Mouse (Mus musculus) midbrain, embryonic 15.5 days (tissue): ENCODE data around the gene Tmx2. TPM values are rescaled to one million over a fixed set of nuclear protein-coding genes. Genes with fewer than 3 reads are reported as not detected.

Experiments
- ATAC-seq: fragments of 200-750 bp; cut with Nextera tagmentation; replicated peaks from 2 replicates; pipeline ENCODE4 v1.8.0; 2017; ENCODE audit warnings: moderate TSS enrichment
- H3K27ac ChIP-seq: fragments of 300-500 bp; sonication (generic); 2 replicates; pipeline ENCODE4 v1.5.1; 2015; ENCODE audit warnings: mild to moderate bottlenecking, inconsistent platforms
- H3K27me3 ChIP-seq: fragments of 300-500 bp; sonication (generic); replicated peaks from 2 replicates; pipeline ENCODE4 v1.6.1; 2015; ENCODE audit warnings: inconsistent platforms
- H3K36me3 ChIP-seq: fragments of 300-500 bp; sonication (generic); replicated peaks from 2 replicates; pipeline ENCODE4 v1.6.1; 2015; ENCODE audit warnings: inconsistent platforms
- H3K4me1 ChIP-seq: fragments of 300-500 bp; sonication (generic); 2 replicates; pipeline ENCODE4 v1.6.1; 2015; ENCODE audit warnings: inconsistent platforms
- H3K4me2 ChIP-seq: fragments of 300-500 bp; sonication (generic); 2 replicates; pipeline ENCODE4 v1.6.1; 2015; ENCODE audit warnings: inconsistent platforms, mild to moderate bottlenecking, moderate library complexity
- H3K4me3 ChIP-seq: fragments of 300-500 bp; sonication (generic); 2 replicates; pipeline ENCODE4 v1.5.1; 2015; ENCODE audit warnings: mild to moderate bottlenecking, inconsistent platforms
- H3K9ac ChIP-seq: fragments of 300-500 bp; sonication (generic); 2 replicates; pipeline ENCODE4 v1.6.1; 2015; ENCODE audit warnings: mild to moderate bottlenecking, inconsistent platforms
- H3K9me3 ChIP-seq: fragments of 300-500 bp; sonication (generic); 2 replicates; pipeline ENCODE4 v1.6.1; 2016; ENCODE audit warnings: inconsistent platforms
- WGBS: fragments of 180-500 bp; shearing (Covaris S2); methylation state at CpG from one replicate; pipeline ENCODE4 v1.1.7; 2015; ENCODE audit warnings: mixed read lengths; 5-methylcytosine and 5-hydroxymethylcytosine counted together
- polyA plus RNA-seq: library from polyadenylated mRNA; unstranded; fragments of >200 nt; fragmentation: Nextera tagmentation; extraction: Ambion mirVana; gene quantifications from 2 replicates; pipeline ENCODE4 v1.2.1, GENCODE M21; 2015

The Tmx2 gene
- polyA plus RNA-seq, 1 experiment from 2014 or later = 279 TPM

DNA sequence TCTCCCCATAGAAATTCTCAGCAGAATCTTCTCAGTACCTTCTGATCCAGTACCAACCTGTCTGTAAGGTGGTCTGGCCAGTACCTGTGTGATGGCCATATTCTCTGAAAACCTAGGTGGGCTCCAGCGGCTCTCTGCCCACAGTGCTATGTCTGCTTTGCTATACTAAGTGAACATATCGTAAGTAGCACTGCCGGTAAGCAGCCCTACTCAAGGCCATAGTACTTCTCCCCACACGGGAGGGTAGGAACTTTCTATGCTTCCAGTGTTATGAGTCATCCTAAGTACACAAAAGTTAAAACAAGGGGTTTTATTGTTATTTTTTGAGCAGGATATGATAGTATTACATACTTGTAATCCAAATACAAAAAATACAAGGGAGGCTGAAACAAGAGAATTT lies 44.9 kb downstream of the Tmx2 start:
- ATAC-seq = no peak
- Histone ChIP-seq H3K9ac (no peak overlapping the region), H3K9me3 (no peaks in the 10 kb centered on the region), H3K36me3 (no peaks in the 10 kb centered on the region), H3K27me3 (no peaks in the 10 kb centered on the region), H3K4me3 (no peak overlapping the region), H3K4me1 (peaks cover 48% of the 10 kb centered on the region), H3K27ac (no peak overlapping the region; the same call in 1 of the 2 replicates), H3K4me2 (no peak overlapping the region)
- WGBS = 87% methylated on average over 4 of the region's 4 CpGs

DNA sequence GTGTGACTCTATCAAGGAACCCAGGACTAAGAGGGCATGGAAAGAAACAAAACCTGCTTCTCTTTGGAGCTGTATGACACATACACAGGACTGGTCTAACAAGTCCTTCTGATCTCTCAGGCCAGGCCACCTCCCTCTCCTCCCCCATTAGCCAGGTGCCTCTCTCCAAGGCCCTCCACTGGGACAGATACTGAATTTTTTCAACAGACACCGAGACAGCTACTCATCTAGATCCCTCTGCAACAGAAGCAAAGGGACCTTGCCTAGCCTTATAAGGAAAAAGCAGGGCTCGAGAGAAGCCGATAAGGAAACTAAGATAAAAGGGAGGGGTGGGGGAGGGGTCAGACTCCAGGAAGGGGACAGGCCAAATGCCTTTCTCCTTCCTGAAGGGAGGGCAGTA lies 45.9 kb downstream of the Tmx2 start:
- H3K27ac ChIP-seq = no peak overlapping the region
- 10% methylated on average over 3 of the region's 3 CpGs for WGBS

DNA sequence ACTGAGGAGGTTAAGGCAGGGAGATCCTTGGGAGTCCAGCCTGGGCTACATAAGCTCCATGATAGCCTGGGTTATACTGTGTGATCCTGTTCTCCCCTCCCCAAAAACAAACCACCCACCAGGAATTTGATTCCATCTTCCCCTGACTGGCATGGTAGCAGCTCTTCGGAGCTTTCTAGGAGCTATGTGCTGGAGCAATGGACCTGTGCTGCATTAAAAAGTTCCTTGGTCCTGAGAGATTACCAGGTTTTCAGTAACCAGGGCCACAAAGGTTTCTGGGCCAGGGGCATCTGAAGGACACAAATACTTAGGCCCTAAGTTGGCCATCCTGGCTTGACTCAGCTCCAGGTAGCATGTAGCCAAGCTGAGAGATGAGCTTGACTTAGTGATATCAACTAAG lies 46.9 kb downstream of the Tmx2 start:
- no peak overlapping the region for H3K9ac ChIP-seq
- no peak overlapping the region for H3K27ac ChIP-seq
- H3K36me3 ChIP-seq = no peaks in the 10 kb centered on the region
- no peak overlapping the region for H3K4me3 ChIP-seq
- WGBS = 96% methylated on average over 1 of the region's 1 CpGs
- peaks cover 34% of the 10 kb centered on the region for H3K4me1 ChIP-seq
- no peak for ATAC-seq
- H3K27me3 ChIP-seq = no peaks in the 10 kb centered on the region
- H3K4me2 ChIP-seq = no peak overlapping the region
- no peaks in the 10 kb centered on the region for H3K9me3 ChIP-seq

More for the DNA sequence above, 45.9 kb downstream of the Tmx2 start:
- H3K27me3 ChIP-seq = no peaks in the 10 kb centered on the region
- peaks cover 43% of the 10 kb centered on the region for H3K4me1 ChIP-seq
- no peaks in the 10 kb centered on the region for H3K36me3 ChIP-seq
- H3K4me2 ChIP-seq = no peak overlapping the region
- no peak overlapping the region for H3K9ac ChIP-seq
- no peak for ATAC-seq
- H3K4me3 ChIP-seq = no peak overlapping the region
- no peaks in the 10 kb centered on the region for H3K9me3 ChIP-seq

DNA sequence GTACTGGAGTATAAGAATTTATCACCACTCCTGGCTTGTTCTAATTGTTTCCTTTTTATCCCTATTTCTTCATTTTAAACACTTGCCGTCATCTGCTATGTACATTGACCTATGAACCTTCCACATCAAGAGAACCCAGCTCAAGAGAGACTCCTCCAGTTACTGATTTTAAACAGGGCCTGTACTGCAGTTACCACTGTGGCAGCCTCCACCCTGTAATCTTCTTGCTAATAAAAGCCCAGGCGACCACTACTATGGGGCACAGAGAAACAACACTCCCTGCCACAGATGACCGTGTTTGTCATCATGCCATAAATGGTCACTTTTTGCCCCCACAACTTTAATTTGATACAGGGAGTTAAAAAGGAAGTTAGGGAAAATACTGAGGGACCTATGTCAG lies 51.9 kb downstream of the Tmx2 start:
- Histone ChIP-seq H3K9ac (no peak overlapping the region), H3K27ac (no peak overlapping the region), H3K9me3 (no peaks in the 10 kb centered on the region), H3K36me3 (0 out of 2 replicates have a peak, but pooled peaks cover 2% of the 10 kb centered on the region), H3K4me3 (no peak overlapping the region), H3K4me2 (no peak overlapping the region), H3K27me3 (no peaks in the 10 kb centered on the region), H3K4me1 (no peaks in the 10 kb centered on the region)
- 78% methylated on average over 3 of the region's 3 CpGs for WGBS
- no peak for ATAC-seq

DNA sequence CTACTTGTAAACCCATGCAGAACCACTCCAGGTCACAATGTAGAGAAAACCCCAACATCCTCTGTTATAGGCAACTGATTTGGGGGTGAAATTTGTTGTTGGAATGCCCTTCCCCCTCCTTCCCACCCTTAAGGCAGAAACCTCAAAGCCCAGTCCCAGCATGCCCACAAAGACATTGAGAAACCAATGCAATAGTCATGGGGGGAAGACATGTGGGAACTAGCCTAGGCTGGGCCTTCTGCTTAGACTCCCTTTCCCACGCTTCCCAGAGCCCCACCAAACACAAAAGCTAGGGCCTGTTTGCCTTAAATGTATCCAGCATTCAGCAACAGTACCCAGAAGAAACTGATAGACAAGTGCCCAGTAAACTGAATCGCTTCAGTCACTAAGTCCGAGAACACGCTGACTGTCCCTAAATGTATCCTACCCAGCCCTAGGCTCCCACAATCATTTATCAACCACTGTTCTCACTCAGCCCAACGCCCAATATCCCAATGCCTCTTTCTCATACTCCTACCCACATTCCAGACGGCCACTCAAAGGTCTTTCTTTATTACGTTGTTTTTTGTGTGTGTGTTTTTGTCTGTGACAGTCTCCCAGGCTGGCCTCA lies 52.5 kb downstream of the Tmx2 start:
- Histone ChIP-seq H3K9ac (no peak overlapping the region), H3K4me1 (no peaks in the 10 kb centered on the region), H3K36me3 (0 out of 2 replicates have a peak, but pooled peaks cover 2% of the 10 kb centered on the region), H3K27me3 (no peaks in the 10 kb centered on the region), H3K4me3 (no peak overlapping the region), H3K4me2 (no peak overlapping the region), H3K27ac (no peak overlapping the region), H3K9me3 (no peaks in the 10 kb centered on the region)
- 84% methylated on average over 7 of the region's 7 CpGs for WGBS
- no peak for ATAC-seq

DNA sequence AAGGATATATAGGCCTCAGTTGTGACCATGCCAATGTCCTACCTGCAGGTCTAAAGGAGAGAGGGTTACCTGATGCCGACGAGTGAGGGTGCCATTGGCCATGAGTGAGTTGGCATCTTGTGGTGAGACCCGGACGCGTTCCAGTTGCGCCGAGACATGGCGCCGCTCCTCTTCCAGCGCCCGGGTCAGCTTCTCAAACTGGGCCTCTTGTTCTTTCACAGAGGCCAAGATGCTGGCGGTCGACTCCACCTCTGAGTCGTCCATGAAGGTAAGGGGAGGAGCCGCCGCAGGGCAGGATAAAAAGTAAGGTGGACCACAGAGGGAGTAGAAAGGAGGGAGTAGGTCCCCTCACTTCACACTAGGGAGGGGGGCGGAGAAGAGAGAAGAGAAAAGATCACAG lies 54.7 kb downstream of the Tmx2 start:
- Histone ChIP-seq H3K36me3 (peaks cover 20% of the 10 kb centered on the region; the same call in 1 of the 2 replicates), H3K9me3 (no peaks in the 10 kb centered on the region), H3K9ac (no peak overlapping the region), H3K4me3 (no peak overlapping the region), H3K27ac (no peak overlapping the region), H3K4me2 (no peak overlapping the region), H3K27me3 (no peaks in the 10 kb centered on the region), H3K4me1 (no peaks in the 10 kb centered on the region)
- no peak for ATAC-seq
- WGBS = 95% methylated on average over 17 of the region's 17 CpGs

DNA sequence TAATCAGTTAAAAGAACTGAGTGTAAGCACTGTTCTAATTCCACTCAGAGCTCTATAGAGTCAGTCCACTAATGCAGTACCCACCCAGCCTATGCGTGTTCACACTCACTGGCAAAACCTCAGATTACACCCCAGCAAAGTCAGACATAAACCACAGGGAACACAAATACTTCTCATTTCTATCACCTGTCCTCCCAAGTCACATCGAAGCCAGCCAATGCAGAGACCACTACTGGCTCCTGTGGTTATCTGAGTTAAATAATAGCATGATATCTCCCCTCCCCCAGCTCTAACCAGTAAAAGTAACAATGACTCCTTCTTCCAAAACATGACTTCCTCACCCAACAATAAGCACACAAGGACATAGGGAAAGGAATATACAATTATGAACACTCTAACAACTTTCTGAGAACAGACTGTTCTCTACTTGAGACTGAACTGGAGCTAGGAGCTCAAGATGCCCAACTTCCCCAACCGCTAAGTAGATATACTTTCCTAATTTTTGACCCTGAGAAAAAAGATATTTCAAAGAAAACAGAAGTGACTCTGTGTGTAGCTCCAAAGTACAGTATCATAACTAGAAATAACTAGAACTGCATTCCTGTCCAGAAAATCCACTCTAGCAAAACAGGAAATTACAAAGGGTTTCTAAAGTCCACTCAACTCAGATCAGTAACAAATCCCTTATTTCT lies 55.4 kb downstream of the Tmx2 start:
- no peak overlapping the region for H3K4me3 ChIP-seq
- ATAC-seq = no peak
- no peak overlapping the region for H3K27ac ChIP-seq
- no peaks in the 10 kb centered on the region for H3K27me3 ChIP-seq
- H3K9ac ChIP-seq = no peak overlapping the region
- 92% methylated on average over 3 of the region's 3 CpGs for WGBS
- H3K4me1 ChIP-seq = no peaks in the 10 kb centered on the region
- no peak overlapping the region for H3K4me2 ChIP-seq
- H3K36me3 ChIP-seq = peaks cover 22% of the 10 kb centered on the region; the same call in 1 of the 2 replicates
- no peaks in the 10 kb centered on the region for H3K9me3 ChIP-seq

DNA sequence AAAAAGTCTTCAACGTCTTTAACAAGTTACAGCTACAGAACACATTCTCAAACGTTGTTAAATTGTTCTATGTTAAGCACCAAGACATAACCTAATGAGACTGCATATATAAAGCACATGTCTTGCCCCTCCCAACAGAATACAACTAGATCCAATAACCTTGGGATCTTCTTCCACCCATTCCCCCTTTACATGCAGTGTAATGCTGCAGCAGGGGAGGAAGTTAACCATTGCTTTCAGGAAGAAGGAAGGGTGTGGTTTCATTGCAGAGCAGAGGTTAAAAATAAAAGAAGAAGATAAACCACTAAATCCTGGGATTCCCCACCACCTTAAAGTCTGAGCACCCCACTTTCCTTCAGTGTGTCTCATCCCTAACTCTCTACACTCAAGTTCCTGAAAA lies 56.3 kb downstream of the Tmx2 start:
- peaks cover 22% of the 10 kb centered on the region; the same call in 1 of the 2 replicates for H3K36me3 ChIP-seq
- no peaks in the 10 kb centered on the region for H3K27me3 ChIP-seq
- no peak overlapping the region for H3K4me2 ChIP-seq
- no peaks in the 10 kb centered on the region for H3K4me1 ChIP-seq
- 80% methylated on average over 2 of the region's 2 CpGs for WGBS
- H3K27ac ChIP-seq = no peak overlapping the region
- no peaks in the 10 kb centered on the region for H3K9me3 ChIP-seq
- no peak for ATAC-seq
- H3K9ac ChIP-seq = no peak overlapping the region
- H3K4me3 ChIP-seq = no peak overlapping the region

Other genes with a start within 250 kb of the Tmx2 start
- 17.3 and 19.0 TPM in 2 replicates for gene Tfpi, start 202.4 kb downstream of the Tmx2 start, polyA plus RNA-seq
- gene Ctnnd1, start 28.4 kb downstream of the Tmx2 start, polyA plus RNA-seq = 31.3 and 34.2 TPM in 2 replicates
- 0.14 and 0.19 TPM in 2 replicates for gene Btbd18, start 20.1 kb downstream of the Tmx2 start, polyA plus RNA-seq
- gene Selenoh, start 8.4 kb downstream of the Tmx2 start, polyA plus RNA-seq = 168 and 174 TPM in 2 replicates
- not detected in 2 replicates for gene Gm28635, start 1.1 kb downstream of the Tmx2 start, polyA plus RNA-seq
- gene Med19, start 738 bp downstream of the Tmx2 start, polyA plus RNA-seq = 49.5 and 50.1 TPM in 2 replicates
- 19.0 and 19.9 TPM in 2 replicates for gene Zdhhc5, start 36.0 kb upstream of the Tmx2 start, polyA plus RNA-seq
- gene Clp1, start 48.2 kb upstream of the Tmx2 start, polyA plus RNA-seq = 24.4 and 25.2 TPM in 2 replicates
- 27.5 and 28.0 TPM in 2 replicates for gene Ypel4, start 54.9 kb upstream of the Tmx2 start, polyA plus RNA-seq
- gene Gm19426, start 64.5 kb upstream of the Tmx2 start, polyA plus RNA-seq = 3.6 and 4.6 TPM in 2 replicates
- gene Serping1, start 96.3 kb upstream of the Tmx2 start, polyA plus RNA-seq = 32.9 and 37.0 TPM in 2 replicates
- 21.6 and 25.7 TPM in 2 replicates for gene Ube2l6, start 119.7 kb upstream of the Tmx2 start, polyA plus RNA-seq
- not detected in 2 replicates for gene Smtnl1, start 143.5 kb upstream of the Tmx2 start, polyA plus RNA-seq
- gene Timm10, start 147.9 kb upstream of the Tmx2 start, polyA plus RNA-seq = 70.1 and 82.8 TPM in 2 replicates
- gene Slc43a1, start 159.7 kb upstream of the Tmx2 start, polyA plus RNA-seq = 1.2 and 1.9 TPM in 2 replicates
- gene Rtn4rl2, start 207.6 kb upstream of the Tmx2 start, polyA plus RNA-seq = 4.9 and 6.0 TPM in 2 replicates